Mouse (Mus musculus) heart, postnatal 10 days (tissue): ENCODE data around the gene Hoxa2. TPM values are rescaled to one million over a fixed set of nuclear protein-coding genes. Genes with fewer than 3 reads are reported as not detected.
A peak's percentile ranks its signal among the peaks of the same experiment; 100 is the strongest.

Experiments used
- DNase-seq, 2 experiments: peaks; one replicate each; pipeline ENCODE4 v3.0.0; 2021
- intact Hi-C: fragments of 180-260 bp; cut with DNase I; formaldehyde crosslinking; loops from one replicate; pipeline ENCODE4 v1.15.1; 2025
- total RNA-seq, 2 experiments: library from RNA; stranded (reverse); gene quantifications; 2 replicates each; pipeline ENCODE4 v1.2.3; 2021

Gene Hoxa2
- total RNA-seq, 2 experiments from 2014 or later, result 0.98 to 1.0 TPM

DNA sequence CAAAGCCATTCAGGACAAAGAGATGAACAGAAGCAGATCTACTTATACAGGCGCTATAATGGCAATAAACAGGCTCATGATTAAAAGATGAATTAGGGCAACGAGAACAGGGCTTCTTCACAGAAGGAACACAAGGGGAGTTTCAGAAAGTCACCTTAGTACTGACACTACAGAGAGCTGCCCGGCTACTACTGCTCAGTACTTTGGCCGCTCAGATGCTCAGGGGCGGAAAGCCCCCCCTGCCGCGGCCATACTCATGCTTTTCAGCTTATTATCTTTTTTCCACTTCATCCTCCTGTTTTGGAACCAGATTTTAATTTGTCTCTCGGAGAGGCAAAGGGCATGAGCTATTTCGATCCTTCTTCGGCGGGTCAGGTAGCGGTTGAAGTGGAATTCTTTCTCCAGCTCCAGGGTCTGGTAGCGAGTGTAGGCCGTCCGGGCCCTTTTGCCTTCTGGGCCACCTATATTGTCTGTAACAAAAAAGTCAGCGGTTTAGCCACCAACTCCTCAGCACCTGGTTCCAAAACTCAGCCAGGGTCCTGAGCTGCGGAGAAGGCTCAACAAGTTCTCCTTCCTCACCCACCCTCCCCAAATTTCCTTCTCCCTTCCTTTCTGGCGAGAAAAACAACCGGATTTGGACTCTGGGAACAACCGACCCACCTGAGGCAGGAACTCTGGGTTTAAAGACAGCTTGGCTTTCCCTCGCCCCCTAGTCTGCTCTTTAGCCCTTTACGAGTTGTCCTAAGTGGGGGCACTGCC lies 37.9 kb upstream of the Hoxa2 start:
- no peak for DNase-seq
- intact Hi-C loops, result loop anchor here (5.0 kb wide), 1 partner anchor 820 kb away; no protein-coding TSS in a partner anchor

GRCm38 (mm10) chr6:52201269-52201668 lies 36.6 kb upstream of the Hoxa2 start:
- no peak for DNase-seq
- intact Hi-C loops, result loop anchor here (5.0 kb wide), 1 partner anchor 819 kb away; no protein-coding TSS in a partner anchor

DNA sequence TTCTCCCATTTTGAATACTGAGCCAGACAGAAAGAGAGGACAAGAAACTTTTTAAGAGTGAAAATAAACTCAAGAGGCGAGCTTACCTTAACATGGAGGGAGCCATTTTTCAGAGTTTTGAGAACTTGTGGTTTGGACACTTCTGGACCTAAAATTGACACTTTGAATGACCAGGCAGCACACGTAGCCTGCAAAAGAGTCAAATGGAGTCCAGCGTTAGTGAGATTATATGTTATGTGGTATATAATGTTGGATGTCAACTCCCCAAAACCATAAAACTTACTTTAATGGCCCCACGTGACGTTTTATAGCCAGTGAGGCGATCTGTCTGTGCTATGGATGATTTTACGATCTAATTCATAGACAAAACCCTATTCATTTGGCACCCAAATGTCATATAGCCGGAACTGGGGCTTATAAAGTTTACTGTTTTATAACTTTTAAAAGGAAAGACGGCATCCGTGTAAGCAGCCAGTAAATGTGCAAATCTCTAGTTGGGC lies 36.2 kb upstream of the Hoxa2 start:
- intact Hi-C loops, result loop anchor here (5.0 kb wide), 1 partner anchor 818 kb away; no protein-coding TSS in a partner anchor
- no peak for DNase-seq

DNA sequence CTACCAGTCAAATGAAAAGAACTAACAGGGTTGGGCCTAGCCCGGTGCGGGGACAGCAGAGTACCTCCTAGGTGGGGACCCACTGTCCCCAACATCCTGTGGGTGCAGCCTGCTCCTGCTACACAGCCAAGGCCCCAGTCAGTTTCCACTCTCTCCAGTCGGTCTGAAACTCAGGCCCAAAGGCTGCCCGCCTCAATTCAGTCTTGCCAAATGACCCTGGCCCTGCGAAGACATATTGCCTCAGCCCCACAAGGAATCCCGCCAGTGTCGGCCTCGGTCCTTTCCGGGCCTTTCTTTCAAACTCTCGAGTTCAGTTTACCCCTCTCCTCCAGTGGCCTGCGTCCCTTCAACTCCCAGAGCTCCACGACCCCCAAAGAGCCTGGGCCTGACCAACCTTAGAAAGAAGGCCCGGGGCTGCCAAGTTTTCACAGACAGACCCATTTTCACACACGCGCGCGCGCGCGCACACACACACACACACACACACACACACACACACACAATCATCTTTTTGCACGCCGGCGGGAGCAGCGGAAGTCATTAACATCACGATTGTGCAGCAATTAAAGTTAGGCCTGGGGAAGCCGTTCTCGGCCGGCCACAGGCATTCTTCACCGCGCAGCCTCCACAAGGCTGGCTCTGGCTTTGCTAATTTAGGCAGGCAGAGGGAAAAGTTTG lies 35.6 kb upstream of the Hoxa2 start:
- no peak for DNase-seq
- intact Hi-C loops, result loop anchor here (5.0 kb wide), 1 partner anchor 818 kb away; no protein-coding TSS in a partner anchor

GRCm38 (mm10) chr6:52197271-52197670 lies 32.6 kb upstream of the Hoxa2 start:
- peak in 1 of 2 experiments; percentile 66 for DNase-seq
- intact Hi-C loops, result loop anchor here (2.0 kb wide), 2 partner anchors 192 to 326 kb away; no protein-coding TSS in a partner anchor

GRCm38 (mm10) chr6:52196811-52197210 lies 32.2 kb upstream of the Hoxa2 start:
- no peak for DNase-seq
- intact Hi-C loops, result loop anchor here (2.0 kb wide), 2 partner anchors 192 to 326 kb away; no protein-coding TSS in a partner anchor

DNA sequence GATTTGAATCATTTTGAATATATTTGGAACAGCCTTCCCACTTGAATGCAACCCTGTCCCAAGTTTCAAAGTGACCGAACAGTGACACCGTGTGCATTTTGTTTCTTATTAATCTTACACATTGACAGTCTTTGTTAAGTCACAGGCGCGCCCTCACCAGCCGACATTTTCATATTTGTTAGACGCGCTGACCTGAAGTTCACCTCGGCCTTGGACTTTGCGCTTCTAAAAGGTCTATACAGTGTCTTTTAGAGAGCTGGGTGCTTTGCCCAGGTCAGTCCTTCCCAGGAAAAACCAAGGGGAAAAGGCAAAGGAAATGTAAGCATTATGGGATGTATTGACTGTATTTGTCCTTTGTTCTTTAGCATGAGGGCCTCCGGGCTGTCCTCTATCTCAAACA lies 30.1 kb upstream of the Hoxa2 start:
- intact Hi-C loops, result loop anchor here (5.0 kb wide), 1 partner anchor 107 kb away; no protein-coding TSS in a partner anchor
- no peak for DNase-seq

GRCm38 (mm10) chr6:52191860-52192550 lies 27.4 kb upstream of the Hoxa2 start:
- intact Hi-C loops, result loop anchor here (2.0 to 5.0 kb wide), 2 partner anchors 29 to 105 kb away; no protein-coding TSS in a partner anchor
- peak; percentile 75 to 78 for DNase-seq

GRCm38 (mm10) chr6:52190906-52191810 lies 26.5 kb upstream of the Hoxa2 start, which contains the start of gene Hoxa4:
Gene Hoxa4, minus strand, starts transcription at chr6:52191753.
- no peak for DNase-seq
- intact Hi-C loops, result loop anchor here (2.0 to 5.0 kb wide), 2 partner anchors 28 to 104 kb away; no protein-coding TSS in a partner anchor

DNA sequence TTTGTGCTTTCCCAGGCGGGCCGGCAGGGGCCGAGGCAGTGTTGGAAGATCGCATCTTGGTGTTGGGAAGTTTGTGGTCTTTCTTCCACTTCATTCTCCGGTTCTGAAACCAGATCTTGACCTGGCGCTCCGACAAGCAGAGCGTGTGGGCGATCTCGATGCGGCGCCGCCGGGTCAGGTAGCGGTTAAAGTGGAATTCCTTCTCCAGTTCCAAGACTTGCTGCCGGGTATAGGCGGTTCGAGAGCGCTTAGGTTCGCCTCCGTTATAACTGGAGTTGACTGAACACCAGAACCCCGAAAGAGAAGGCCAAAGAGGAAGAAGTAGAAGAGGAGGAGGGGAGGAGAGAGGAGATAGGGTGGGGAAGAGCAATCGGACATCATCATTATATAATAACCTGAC lies 25.8 kb upstream of the Hoxa2 start:
- intact Hi-C loops, result loop anchor here (2.0 to 5.0 kb wide), 2 partner anchors 28 to 103 kb away; no protein-coding TSS in a partner anchor

DNA sequence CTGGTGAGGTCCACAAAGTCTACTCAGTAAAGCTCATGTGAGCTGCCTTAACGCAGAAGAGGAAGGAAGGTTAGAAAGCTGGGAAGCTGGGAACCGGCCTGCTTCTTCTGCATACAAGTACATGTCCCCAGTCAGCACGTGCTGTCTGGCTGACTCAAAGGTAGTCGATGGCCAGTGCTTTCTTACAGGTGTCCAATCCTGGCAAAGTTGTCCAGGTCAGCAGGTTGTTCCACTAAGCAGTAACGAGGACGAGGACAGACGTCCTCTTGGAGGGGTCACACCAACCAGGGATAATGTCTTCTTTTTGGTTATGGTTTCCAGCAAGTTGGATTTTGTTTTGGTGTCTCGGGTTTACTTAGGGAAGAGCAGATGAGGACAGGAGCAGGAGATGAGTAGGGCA lies 25.3 kb upstream of the Hoxa2 start:
- intact Hi-C loops, result loop anchor here (2.0 to 5.0 kb wide), 2 partner anchors 27 to 103 kb away; no protein-coding TSS in a partner anchor
- DNase-seq, result no peak

More for the DNA sequence above, 25.8 kb upstream of the Hoxa2 start:
- DNase-seq, result no peak

- DNase-seq, result no peak
- intact Hi-C loops, result no loop called here
These were observed 24.6 kb upstream of the Hoxa2 start for GRCm38 (mm10) chr6:52189172-52189591.

DNA sequence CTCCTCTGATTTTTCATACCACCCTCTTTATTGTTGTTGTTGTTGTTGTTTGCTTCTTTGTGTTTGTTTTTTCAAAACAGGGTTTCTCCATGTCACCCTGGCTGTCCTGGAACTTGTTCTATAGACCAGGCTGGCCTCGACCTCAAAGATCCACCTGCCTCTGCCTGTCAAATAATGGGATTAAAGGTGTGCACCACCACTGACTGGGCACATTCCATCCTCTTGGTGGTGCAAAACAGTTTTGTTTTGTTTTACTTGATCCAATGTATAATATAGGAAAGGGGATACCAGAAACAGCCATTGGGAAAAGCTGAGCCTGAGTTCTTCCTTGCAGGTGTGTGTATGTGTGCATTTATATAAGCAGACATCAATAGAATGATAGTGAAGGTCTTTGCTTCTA lies 21.9 kb upstream of the Hoxa2 start:
- intact Hi-C loops, result no loop called here
- DNase-seq, result no peak

DNA sequence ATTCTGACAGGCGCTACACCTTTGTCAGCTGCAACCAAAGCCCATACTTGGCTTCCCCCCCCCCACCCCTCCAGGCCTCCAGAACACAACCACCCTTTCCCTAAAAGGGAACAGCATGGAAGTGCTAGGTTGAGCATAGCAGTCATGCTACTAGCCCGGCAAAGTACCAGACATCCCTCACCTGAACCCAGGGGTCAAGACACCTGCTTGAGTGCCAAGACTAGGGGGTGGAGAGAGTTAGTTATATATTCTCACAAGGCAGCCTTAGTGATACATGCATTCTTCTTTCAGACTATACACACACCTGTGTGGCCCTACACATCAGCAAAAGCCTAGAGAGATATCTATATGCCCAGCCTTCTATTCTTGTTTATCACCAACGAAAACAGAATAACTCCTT lies 21.2 kb upstream of the Hoxa2 start:
- no peak for DNase-seq
- intact Hi-C loops, result no loop called here

GRCm38 (mm10) chr6:52185222-52185621 lies 20.6 kb upstream of the Hoxa2 start:
- no peak for DNase-seq
- intact Hi-C loops, result no loop called here

- intact Hi-C loops, result no loop called here
- no peak for DNase-seq
These were observed 20.0 kb upstream of the Hoxa2 start for GRCm38 (mm10) chr6:52184668-52185067.

DNA sequence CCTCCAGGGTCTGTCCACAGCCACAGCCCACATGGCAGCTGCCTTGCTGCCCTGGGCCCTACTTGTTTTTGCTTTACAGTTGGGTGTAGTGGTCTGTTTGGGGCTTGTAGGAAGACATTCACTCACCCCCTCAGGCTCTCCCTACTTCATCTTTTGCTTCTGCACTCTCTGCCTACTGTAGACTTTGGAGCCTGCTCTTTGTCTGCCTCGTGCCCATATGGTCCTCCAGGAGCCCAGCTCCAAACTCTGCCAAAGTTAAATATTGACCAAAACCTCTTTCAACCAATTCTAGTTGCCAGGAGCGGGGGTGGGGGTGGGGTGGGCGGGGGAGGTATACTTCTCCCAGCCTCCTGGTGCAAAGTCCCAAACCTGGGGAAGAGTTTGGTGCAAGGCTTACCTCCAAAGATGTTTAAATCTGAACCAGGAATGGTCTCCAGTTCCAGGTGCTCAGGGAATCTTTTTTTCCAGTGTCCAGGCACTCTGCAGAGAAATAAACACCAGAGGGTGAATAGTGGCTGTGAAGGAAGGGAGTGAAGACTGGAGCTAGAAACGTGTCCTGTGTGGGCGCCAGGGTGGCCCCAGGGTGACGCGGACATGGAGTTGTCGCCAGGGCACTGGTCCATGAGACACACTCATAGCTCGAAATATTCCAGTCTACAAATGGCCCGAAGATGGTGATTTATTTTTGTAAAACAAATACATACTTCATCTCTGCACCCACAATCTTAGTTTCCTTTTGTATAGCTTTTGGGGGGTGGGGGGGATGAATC lies 18.9 kb upstream of the Hoxa2 start:
- intact Hi-C loops, result no loop called here
- DNase-seq, result no peak

DNA sequence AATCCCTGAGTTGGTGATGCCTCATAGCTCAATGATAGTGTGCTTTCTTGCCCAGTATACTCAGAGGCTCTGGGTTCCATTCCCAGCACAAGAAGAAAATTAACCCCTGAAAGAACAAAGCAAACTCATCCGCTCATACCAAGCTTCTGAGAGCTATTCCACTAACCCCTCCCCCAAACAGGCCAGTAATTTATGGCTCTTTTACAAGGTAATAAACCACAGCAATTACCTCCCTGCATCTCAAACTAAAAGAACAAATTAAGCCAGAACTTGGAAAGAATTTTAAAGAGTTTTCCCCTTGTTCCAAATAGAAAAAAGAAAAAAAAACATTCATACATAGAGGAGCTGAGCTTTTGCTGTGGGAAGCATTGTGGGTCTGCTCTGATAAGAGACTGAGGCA lies 18.2 kb upstream of the Hoxa2 start:
- intact Hi-C loops, result no loop called here
- no peak for DNase-seq

DNA sequence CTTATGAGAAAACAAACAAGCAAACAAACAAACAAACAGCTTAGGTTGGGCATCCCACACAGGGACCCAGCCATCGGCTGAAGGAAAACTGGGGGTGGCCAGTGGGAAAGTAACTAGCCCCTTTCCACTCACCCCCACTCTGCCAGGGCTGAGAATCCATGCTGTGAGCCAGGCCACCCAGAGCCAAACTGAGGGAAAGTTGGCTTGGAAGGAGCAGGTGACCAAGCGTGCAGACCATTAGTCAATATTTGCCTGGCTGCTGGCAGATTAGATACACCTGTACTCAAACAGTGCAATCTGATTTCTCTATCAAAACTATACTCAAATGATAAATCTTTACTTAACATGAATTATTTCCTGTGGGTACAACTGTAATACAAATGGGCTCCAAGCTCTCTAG lies 17.4 kb upstream of the Hoxa2 start:
- intact Hi-C loops, result no loop called here
- DNase-seq, result no peak
